Mouse (Mus musculus) neural tube, embryonic 10.5 days (tissue): ENCODE results near the gene Nrsn2.

ENCODE experiments used
- DNase-seq: peaks from one replicate; pipeline ENCODE4 v3.0.0-alpha.2; 2017; ENCODE audit warnings: low spot score; ENCODE audit errors: extremely low spot score

The Nrsn2 gene

DNA sequence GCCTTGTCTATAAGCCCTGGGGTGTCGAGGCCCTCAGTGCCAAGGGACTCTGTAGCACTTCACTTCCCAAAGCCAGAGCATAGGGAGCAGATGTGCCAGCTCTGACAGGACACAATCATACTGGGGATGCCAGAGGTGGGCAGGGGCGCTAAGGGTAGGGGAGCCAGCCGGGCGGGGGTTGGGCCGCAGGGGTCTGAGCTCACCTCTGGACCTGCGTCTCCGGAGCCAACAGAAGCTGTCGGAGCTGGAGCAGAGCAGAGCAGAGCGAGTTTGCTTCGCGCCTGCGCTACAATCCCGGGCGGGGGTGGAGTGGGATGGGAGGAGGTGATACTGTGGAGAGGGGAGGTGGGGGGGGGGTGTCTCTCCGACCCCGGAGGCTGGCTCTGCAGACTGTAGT lies at the start of gene Nrsn2:
Gene Nrsn2 (minus strand): TSS at position 294 of the 397 bp plus-strand sequence.
- no peak for DNase-seq

DNA sequence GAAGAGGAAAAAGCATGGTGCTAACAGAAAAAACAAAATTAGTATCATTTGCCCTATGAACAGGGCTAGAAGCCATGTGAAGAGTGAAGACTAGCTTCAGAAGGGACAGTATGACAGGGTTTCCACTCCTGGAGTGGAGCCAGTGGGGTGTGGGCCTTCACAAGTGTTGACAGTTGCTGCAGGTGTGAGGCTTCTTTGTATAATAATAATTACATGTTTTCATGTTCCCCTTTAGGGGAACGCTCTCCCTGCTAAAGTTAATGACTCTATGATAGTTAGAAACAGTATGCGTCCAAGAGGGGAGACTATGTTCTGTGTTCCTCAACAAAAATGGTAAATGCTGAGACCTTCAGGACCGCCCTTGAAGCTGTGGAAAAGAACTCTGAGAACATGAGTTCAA lies 39.3 kb upstream of the Nrsn2 start:
- DNase-seq: no peak

DNA sequence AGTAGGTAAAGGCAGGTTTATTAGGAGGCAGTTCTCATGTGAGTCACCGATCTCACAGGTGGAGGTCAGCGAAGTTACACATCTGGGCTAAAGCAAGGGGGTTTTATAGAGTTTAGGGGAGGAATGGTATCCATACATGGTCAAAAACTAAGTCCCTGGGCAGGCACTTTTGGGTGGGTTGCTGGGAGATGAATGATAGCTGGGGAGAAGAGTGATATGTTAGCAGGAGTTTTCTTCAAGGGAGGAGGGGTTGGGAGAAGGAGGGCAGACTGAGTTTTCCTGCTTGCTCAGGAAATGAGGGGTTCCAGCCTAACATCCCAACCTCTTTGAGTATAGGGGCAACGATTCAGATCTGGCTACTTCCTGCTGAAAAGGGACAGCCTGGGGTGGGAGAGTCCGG lies 38.8 kb upstream of the Nrsn2 start, which contains the start of gene 6820408C15Rik:
Gene 6820408C15Rik (plus strand): TSS at position 301 of the 400 bp plus-strand sequence.
- no peak for DNase-seq

DNA sequence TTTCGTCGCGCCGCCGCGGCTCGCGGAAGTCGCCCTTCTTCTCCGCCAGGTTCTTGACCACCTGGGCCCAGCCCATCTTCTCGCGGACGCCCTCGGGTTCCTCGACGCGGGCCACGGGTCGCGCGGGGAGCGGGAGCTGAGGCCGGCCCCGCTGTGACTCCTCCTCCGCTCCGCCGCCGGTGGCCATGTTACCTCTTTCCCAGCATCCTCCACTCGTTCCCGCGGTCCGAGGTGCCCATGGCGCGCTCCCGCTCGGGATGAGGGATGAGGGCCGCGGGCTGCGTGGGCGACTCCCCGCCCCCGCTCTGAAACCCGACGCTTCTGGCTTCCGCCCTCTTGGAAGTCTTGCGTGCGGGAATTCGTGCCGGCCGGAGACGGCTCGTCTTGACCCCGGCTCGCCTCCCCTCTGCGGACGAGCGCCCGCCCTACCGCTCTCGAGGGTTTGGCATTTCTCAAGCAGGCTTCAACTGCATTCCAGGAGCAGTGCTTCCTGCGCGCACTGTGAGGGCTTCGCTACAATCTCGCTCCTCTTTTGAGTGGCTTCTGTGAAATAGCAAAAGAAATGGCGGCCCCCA lies 38.2 kb upstream of the Nrsn2 start, which contains the start of gene Zcchc3:
Gene Zcchc3 (minus strand): TSS at position 437 of the 575 bp plus-strand sequence.
- DNase-seq: peak; percentile 93

DNA sequence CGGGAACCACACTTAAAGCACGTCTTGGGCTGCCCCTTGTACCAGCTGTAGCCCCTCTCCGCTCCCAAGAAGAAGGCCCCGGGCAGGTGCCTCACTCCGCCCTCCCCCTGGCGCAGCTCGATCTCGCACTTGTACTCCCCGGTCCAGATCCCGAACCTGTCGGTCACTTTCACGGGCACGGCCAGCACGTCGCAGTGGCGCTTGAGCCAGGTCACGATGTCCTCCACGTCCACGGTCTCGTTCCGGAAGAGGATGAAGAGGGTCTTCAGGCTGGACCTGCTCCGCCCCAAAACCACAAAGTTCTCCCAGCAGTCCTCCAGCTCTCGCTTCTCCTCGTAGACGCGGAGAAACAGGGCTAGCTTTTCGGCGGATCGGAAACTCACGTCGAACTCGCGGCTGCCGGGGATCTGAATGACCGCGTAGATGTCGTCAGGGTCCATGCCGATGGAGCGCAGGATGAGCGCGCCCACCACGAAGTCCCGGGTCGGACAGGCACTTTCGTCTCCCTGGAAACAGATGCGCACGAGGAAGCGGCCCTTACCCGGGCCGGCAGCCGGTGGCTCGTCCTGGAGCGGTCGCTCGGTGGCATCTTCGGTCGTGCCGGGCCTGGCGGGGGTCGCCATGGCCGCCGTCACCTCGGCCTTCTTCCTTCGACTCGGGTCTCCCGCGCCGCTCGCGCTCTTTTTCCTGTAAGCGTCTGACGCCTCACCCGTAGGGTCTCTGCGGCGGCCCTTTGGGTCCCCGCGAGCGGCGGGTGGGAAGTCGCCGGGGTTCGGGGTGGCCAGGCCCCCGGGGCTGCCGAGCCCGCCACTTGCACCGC lies 37.5 kb upstream of the Nrsn2 start:
- no peak for DNase-seq

DNA sequence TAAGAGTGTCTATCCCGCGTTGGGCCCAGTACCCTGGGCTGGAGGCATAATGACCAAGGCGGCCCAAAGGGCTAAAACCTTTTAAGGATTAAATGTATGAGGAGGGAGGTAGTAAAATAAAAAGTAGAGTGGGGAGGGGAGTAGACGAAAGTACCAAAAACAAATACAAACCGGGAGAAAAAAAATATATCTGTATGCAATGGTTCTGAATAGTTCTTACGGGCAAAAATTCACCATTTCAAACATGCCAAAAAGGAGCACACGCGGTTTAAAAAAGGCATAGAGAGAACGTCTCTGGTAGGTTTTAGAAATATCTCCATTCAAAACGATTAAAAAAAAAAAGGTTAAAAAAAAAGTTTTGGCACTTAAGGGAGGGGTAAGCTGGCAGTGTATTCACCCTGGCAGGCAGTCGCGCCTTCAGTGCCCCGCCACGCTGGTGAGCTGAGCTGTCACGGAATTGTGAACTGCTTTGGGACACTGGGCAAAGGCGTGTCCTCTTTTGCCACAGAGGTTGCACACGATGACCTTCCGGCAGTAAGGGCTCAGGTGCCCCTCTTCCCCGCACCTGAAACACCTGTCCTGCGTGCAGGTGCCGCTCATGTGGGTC lies 36.8 kb upstream of the Nrsn2 start:
- no peak for DNase-seq

DNA sequence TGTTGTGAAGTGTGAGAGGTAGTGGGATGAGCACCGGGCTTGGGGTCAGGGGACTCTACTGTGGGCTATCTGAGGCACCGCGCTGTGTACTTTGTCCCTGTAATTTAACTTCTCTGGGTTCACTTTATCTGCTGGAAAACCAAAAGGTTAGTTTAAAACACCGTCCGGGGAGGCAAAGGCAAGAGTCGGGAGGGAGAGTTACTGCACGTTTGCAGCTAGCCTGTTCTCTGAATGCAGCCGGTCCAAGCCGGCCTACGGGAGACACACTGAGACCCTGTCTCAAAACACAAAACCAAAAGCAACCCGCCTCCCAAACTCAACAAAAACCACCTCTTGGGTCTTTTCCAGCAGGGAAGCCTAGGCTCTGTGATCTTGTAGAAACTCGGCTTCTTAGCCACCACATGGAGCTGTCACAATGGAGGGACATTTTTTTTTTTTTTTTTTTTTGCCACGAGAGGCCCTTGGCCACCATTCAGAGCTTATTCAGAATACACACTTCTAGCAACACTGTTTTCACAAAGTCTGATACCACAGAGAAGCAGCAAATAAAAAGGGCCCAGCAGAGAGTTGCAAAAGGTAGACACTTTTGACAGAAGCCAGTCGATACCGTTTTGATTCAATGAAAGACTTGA lies 36.2 kb upstream of the Nrsn2 start:
- DNase-seq: peak; percentile 47

DNA sequence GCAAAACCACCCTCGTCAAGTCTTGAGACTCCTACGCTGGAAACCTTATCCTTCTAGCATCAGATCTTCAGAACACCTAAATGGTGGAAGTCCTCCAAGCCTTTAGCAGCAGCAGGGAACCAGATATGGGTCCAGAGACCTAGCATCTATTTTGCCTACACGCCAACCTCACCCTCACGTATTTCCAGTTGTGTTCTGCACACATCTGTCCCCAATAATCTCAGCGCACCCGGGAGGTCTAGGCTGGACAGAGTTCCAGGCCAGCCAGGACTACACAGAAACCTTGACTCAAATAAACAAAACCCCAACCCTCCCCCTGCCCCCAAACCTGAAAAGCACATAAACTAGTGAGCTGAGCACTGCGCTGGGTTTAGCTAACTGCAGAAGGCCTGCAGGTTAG lies 35.0 kb upstream of the Nrsn2 start:
- no peak for DNase-seq

DNA sequence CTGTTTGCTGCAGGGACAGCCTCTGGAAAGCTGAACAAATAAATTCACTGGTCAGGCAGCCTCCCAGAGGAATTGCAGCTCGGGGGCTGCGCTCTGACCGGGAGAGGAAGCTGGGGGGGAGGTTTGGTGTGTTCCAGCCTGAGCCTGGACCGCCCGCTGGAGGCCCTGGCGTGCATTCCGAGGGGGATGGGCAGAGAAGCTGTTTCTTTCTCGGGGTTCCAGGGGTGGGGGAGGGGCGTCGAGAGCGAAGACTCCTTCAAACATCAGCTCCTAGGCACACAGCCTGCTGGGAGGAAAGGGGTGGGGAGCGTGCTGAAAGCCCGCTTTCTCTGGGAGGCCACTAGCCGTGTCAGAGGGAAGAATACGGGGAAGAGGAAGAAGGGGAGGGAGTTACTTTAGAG lies 34.5 kb upstream of the Nrsn2 start:
- peak; percentile 93 for DNase-seq

DNA sequence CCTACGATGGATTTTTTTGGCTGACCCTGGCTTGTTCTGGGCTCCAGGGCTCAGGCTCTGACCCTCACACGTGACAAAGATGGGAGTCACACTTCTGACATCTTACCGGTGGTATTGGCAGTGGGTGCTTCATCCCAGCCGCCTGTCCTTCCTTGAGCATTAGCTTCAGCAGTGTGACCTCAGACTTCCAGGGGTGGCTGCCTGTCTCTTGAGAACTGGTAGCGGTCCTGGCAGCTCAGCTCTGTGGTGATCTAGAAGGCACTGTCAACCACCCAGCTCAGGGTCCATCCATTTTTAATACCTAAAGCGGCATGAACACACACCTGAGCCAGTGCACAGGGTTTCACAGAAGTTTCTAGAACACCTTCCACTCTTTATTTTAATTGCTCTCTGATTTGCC lies 33.3 kb upstream of the Nrsn2 start:
- DNase-seq: no peak

DNA sequence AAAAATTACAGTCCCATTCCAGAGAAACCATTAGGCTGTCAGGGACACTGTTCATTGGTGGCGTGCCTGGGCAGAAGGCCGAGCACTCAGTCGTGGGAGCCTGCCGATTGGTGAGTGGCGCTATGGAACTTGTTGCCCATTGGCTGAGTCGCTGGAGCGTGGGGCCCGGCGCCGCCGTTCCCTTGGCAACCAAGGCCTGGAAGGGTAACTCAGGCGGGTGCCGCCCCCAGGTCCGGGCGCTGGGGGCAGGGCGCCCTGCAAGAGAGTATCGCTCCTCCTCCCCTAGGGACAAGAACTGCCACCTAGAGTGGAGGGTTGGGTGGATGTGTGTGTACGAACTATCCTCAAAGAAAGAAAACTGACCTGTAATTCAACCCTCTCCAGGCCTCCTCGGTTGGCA lies 29.7 kb upstream of the Nrsn2 start:
- DNase-seq: peak; percentile 94

DNA sequence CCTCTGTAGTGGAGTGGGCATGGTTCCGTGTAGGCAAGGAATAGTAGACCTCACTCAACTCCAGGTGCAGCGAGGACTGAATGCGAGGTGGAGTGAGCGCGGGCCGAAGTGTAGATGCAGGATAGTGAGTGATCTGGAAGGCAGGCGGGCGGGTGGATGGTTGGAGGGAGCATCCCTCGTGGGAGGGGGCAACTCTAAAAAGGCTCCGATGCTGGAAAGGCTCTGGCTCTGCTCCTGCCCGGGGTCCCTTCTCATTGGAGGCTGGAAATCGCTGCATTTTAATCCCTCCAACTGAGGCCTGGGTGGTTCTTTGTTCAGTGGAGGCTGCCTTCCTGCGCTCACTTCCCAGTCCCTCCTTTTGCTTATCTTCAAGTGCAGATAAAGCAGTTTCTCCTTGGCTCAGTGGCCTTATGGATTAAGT lies 22.7 kb upstream of the Nrsn2 start:
- DNase-seq: no peak

DNA sequence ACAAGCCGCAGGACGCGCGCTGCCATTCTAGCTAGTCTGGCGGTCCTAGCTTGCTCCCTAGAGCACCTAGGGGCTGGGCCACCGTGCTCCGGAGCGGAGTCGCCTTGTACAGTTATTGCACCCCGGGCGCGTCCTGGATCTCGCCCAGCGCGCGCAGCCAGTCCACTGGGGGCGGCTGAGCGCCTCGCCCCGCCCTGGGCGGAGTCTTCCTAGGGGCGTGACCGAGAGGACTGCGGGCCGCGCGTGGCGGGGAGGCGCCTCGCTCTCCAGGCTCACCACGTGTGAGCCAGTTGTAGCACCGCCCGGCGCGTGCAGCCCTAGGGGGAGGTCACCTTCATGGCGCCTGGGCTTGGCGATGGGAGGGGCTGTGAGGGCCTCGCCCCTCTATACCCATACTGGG lies 22.3 kb upstream of the Nrsn2 start:
- DNase-seq: peak; percentile 88

DNA sequence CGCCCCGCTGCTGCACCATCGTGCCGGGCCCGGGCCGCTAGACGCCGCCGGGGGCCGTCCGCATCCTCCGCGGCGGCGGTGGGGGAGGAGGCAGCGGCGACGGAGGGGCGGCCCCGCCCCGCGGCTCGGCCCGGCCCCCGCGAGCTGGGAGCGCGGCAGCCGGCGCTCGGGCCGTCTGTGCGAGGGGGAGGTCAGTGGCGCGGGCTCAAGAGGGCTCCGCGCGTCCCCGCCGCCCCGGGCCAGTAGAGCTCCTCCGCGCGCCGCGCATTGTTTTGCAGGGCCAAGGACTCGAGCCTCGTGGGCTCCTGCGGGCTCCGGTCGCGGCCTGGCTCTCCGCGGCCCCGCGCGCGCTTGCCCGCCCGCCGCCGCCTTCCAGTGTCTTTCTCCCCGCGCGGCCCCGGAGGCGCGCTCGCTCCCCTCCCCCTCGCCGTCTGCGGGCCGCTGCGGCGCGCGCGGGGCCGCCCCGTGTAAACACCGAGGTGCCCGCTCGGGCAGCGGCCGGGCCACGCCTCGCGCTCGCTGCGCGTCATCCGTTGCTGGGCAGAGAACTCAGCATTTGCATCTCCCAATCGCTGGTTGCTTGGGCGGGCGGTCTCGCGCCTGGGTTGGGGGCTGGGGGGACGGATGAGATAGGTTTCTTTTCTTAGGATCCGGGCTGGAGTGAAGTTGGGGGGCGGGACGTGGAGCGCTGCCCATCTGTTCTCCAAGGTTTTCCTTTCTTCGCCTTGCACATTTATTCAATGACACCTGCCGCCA lies 21.4 kb upstream of the Nrsn2 start, which contains the start of gene Sox12:
Gene Sox12 (minus strand): TSS at position 384 of the 756 bp plus-strand sequence.
- peak; percentile 98 for DNase-seq

DNA sequence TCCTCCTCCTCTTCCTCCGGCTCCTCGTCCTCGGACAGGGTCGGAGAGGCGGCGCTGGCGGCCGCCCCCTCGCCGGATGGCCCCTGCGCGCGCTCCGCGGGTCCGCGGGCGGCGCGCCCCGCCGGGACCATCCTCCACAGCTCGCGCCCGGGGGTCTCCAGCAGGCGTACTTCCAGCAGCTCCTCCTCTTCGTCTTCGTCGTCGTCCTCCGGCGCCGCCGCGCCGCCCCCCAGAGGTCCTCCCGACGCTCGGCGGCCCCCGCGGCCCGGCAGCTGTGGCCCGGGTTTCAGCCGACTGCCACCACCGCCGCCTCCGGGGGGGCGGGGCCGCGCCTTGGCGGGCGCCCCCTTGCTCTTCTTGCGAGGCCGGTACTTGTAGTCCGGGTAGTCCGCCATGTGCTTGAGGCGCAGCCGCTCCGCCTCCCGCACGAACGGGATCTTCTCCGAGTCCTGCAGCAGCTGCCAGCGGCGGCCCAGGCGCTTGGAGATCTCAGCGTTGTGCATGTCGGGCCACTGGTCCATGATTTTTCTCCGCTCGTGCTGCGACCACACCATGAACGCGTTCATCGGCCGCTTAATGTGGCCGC lies 20.7 kb upstream of the Nrsn2 start:
- peak; percentile 83 for DNase-seq

DNA sequence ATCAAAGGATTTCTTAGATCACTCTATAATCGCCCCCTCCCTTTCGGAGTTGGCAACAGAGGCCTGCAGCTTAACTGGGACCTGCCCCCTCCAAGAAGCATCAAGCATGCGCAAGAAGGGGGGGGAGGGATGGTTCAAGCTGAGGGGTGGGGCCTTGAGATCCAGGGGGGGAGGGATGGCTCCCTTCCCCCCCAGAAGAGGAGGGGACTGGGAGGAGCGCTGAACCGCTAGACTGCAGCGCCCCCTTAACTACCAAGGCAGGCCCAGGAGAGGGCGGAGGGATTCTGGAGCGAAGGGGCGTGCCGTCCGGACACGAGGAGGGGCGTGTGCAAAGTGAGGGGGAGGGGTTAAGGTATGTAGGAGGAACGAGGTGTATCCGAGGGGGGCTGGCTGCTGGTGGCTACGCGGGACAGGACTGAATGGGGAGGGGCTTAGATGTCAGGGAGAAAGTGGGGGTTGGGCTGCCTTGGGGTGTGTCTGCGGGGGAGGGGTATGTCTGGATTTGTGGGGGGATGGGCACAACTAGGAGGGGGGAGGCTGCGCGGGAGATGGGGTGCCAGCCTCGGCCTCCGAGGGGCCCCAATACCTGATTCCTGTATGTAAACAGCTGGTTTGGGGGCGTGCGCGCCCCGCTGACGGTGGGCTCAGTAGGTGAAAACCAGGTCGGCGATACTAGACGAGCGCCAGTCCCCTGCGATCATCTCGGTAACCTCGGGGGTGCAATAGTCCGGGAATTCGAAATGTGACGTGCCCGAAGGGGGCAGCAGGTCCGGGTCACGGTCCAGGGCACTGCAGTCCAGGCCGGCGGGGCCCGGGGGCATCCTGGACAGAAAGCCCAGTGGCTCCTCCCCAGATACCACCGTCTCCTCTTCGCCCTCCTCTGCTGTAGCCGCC lies 19.9 kb upstream of the Nrsn2 start:
- DNase-seq: peak; percentile 94

DNA sequence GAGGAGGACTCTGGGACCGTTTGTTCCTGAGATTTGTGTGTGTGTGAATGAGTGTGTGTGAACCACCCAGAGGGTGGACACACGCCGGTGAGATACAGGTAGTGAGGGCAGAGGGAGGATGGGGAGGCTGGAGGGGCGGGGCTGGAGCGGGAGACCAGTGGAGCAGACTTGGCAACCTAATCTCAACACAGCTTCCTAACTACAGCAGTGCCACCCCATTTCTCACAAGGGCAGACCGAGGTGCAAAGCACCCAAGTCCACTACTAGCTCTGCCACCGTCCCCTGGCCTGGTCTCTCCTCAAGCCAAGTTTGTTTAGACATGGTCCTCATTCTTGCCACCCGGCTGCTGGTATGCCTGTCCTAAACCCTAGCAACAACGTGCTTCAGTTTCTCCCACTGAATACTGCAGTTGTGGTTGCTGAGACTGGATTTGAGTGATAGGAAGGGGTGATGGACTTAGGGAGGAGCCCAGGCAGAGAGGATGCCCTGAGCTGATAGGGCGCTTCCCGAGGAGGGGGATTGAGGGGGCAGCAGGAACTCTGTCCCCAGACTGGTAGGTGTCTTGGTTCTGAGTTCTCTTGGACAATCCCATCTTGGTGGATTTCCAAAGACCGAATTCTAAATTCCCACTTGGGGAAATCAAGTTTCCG lies 19.0 kb upstream of the Nrsn2 start:
- peak; percentile 22 for DNase-seq

DNA sequence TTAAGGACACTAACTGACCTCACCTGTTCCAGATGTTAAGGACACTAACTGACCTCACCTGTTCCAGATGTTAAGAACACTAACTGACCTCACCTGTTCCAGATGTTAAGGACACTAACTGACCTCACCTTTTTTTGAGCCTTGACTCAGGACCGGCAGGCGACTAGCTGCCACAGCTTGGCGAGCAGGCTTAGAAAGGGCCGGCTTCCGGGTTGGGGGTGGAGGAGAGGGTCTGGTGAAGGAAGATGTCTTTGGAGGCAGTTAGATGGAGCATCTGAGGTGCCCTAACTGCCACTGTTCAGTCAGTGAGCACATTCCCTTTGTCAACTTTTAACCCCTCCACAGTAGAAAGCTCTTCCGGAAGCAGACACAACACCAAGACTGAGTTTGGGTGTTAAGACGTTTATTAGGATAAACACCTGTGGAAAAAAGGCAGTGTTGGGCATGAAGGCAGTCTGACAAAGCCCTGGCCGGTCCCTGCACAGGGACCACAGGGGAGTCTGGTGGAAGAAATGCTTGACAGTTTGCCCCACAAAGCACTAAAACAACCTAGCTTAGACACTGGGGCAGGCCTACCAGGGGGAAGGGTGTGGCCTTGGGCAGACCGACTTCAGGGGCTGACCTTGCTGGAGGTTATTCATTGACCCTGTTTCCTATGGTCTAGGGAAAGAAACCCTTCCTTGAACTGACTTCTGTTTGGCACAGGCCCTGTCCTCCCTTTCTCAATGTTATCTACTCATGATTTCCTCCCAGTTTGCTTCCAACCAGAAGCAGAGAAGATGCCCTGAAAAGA lies 17.0 kb upstream of the Nrsn2 start:
- DNase-seq: peak; percentile 25
